Mouse (Mus musculus): ENCODE measurements around the gene Crim1.

DNA sequence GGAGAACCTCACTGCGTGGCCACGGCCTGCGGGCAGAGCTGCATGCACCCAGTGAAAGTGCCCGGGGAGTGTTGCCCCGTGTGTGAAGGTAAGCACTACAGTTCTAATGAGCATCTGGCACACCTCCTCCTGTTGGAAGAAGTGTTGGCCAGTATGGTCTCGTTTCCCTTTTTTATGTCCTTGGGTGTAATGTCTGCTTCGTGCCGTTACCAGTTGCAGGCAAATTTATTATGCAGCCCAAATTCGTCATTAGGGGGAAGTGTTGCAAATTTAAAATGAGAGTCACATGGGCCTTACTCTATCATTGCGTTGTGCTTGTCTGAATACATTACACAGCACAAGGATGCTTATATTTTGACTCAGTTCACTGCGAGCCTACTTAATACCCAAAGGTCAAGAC is 115.6 kb downstream of the Crim1 start:
- TF ChIP-seq CTCF (IDR thresholded peaks at IDR 0.05; ENCODE audit: borderline replicate concordance, control insufficient read depth, extremely low read depth, insufficient read depth, low read length, poor library complexity) (no peak), POLR2A (IDR thresholded peaks at IDR 0.05; ENCODE audit: control insufficient read depth, extremely low read depth, insufficient read depth, low read length, poor library complexity) (no peak)
